Mouse (Mus musculus) stomach, embryonic 15.5 days (tissue): Measurements from ENCODE around the gene Gzmb. TPM values are rescaled to one million over a fixed set of nuclear protein-coding genes. Genes with fewer than 3 reads are reported as not detected.
"Not testable (repeated sequence)": the region's sequence is repeated elsewhere in the genome, so short reads cannot be mapped to it uniquely, and the experiment has no call there.

ENCODE experiments used
- ATAC-seq: fragments of 200-750 bp; cut with Nextera tagmentation; 2 replicates; pipeline ENCODE4 v1.8.0; 2017; ENCODE audit warnings: low read depth, moderate number of reproducible peaks, moderate TSS enrichment; ENCODE audit not compliant: insufficient read depth, low FRiP score
- H3K27ac ChIP-seq: fragments of 300-500 bp; sonication (generic); 2 replicates; pipeline ENCODE4 v1.5.1; 2015; ENCODE audit warnings: mild to moderate bottlenecking, inconsistent platforms
- H3K27me3 ChIP-seq: fragments of 300-500 bp; sonication (generic); replicated peaks from 2 replicates; pipeline ENCODE4 v1.6.1; 2015; ENCODE audit warnings: inconsistent platforms
- H3K36me3 ChIP-seq: fragments of 300-500 bp; sonication (generic); 2 replicates; pipeline ENCODE4 v1.6.1; 2015; ENCODE audit warnings: inconsistent platforms
- H3K4me1 ChIP-seq: fragments of 300-500 bp; sonication (generic); 2 replicates; pipeline ENCODE4 v1.6.1; 2015; ENCODE audit warnings: inconsistent platforms
- H3K4me2 ChIP-seq: fragments of 300-500 bp; sonication (generic); 2 replicates; pipeline ENCODE4 v1.6.1; 2015; ENCODE audit warnings: mild to moderate bottlenecking, inconsistent platforms
- H3K4me3 ChIP-seq: fragments of 300-500 bp; sonication (generic); replicated peaks from 2 replicates; pipeline ENCODE4 v1.5.1; 2015; ENCODE audit warnings: inconsistent platforms
- H3K9ac ChIP-seq: fragments of 300-500 bp; sonication (generic); 2 replicates; pipeline ENCODE4 v1.6.1; 2015; ENCODE audit warnings: inconsistent platforms
- H3K9me3 ChIP-seq: fragments of 300-500 bp; sonication (generic); 2 replicates; pipeline ENCODE4 v1.6.1; 2016; ENCODE audit warnings: inconsistent platforms
- WGBS: fragments of 180-500 bp; shearing (Covaris S2); methylation state at CpG from one replicate; pipeline ENCODE4 v1.1.7; 2015; 5-methylcytosine and 5-hydroxymethylcytosine counted together
- polyA plus RNA-seq: library from polyadenylated mRNA; unstranded; fragments of >200 nt; fragmentation: Nextera tagmentation; extraction: Ambion mirVana; gene quantifications from 2 replicates; pipeline ENCODE4 v1.2.1, GENCODE M21; 2015

The Gzmb gene
- 1.0 and 1.7 TPM in 2 replicates for polyA plus RNA-seq

DNA sequence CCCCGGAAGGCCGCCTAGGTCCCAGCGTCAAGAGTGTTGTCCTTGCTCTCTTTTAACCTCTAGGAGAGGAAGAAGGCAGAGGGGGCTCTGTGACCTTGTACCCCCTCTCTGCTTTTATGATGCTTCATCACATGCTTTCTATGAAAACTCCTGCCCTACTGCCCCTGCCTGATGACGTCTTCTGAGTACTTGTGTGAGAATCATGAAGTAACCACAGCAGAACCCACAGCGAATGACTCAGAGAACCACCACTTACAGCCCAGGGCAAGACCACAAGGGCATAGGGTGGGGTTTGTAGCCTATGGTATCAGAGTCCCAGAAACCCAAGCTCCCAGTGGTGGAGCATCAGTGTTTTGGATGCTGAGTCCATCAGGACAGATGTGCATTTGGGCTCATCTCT, at the start of gene Gzmb:
TSS of gene Gzmb (minus strand) at position 108 of the 400 bp plus-strand sequence.
- Histone ChIP-seq H3K4me3 (no peak within 1 kb of the TSS), H3K27me3 (no peaks in the 10 kb centered on the region), H3K4me1 (no peaks in the 10 kb centered on the region), H3K27ac (no peak within 1 kb of the TSS), H3K4me2 (no peak within 1 kb of the TSS), H3K9ac (no peak within 1 kb of the TSS), H3K9me3 (no peaks in the 10 kb centered on the region), H3K36me3 (no peaks in the 10 kb centered on the region)
- WGBS: 85% methylated on average over 5 of the region's 5 CpGs
- ATAC-seq: no peak

DNA sequence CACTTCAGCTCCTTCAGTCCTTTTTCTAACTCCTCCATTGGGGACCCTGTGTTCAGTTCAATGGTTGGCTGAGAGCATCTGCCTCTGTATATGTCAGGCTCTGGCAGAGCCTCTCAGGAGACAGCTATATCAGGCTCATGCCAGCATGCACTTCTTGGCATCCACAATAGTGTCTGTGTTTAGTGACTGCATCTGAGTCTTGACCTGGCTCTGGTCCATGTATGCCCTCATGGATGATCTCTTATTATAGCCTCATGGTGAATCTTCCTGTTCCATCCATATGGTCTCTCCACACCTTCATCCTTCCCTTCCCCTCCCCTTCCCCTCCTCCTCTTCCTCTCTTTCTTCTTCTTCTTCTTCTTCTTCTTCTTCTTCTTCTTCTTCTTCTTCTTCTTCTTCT, 49.7 kb upstream of the Gzmb start:
- H3K27me3 ChIP-seq, H3K9me3 ChIP-seq, H3K9ac ChIP-seq, ATAC-seq, H3K4me2 ChIP-seq, H3K4me1 ChIP-seq, H3K27ac ChIP-seq, H3K36me3 ChIP-seq, H3K4me3 ChIP-seq: not testable (repeated sequence)

DNA sequence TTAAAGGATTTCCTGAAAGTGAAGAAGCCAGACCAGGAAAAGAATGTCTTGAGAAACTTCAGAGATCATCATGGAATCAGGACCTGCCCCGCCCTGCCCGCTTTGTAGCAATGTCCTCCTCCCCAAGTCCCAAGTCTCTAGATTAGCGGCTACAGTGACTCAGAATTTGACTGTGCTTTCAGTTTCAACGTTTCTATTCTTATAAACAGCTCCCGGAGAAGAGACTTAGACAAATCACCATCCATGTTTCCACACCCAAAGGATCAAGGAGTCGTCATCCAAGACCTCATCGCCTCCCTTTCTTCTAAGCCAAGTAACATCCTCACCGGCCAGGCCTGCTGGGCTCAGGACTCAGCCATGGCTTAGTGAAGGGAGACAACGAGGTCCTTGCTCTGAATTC, 48.2 kb upstream of the Gzmb start:
- H3K27ac ChIP-seq: no peak overlapping the region
- H3K9me3 ChIP-seq: no peaks in the 10 kb centered on the region
- 79% methylated on average over 9 of the region's 9 CpGs for WGBS
- no peaks in the 10 kb centered on the region for H3K4me1 ChIP-seq
- H3K4me3 ChIP-seq: no peak overlapping the region
- no peaks in the 10 kb centered on the region for H3K36me3 ChIP-seq
- no peak overlapping the region for H3K4me2 ChIP-seq
- no peak for ATAC-seq
- H3K9ac ChIP-seq: no peak overlapping the region
- no peaks in the 10 kb centered on the region; the same call in 1 of the 2 replicates for H3K27me3 ChIP-seq

DNA sequence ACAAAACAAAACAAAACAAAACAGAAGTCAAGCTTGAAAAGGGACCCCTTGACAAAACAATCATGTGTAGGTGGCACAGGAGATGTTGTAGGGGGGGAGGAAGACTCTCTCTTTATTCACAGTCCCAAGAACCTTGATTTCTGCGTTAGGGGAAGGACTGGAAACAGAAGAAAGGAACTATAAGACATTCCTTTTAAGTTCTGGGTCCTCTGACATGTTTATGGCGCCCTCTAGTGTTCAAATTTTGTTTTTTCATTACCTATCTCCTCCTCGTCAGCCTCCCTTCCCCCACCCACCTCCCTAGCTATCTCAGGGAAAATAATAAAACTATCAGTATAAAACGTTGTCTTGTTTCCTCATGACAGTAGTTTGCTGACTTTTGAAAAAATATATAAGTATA, 42.1 kb upstream of the Gzmb start:
- Histone ChIP-seq H3K27me3 (no peaks in the 10 kb centered on the region; the same call in 1 of the 2 replicates), H3K4me2 (no peak overlapping the region), H3K27ac (no peak overlapping the region), H3K9ac (no peak overlapping the region), H3K4me1 (no peaks in the 10 kb centered on the region), H3K4me3 (no peak overlapping the region), H3K9me3 (no peaks in the 10 kb centered on the region), H3K36me3 (no peaks in the 10 kb centered on the region)
- 0% methylated on average over 4 of the region's 4 CpGs for WGBS
- ATAC-seq: no peak

DNA sequence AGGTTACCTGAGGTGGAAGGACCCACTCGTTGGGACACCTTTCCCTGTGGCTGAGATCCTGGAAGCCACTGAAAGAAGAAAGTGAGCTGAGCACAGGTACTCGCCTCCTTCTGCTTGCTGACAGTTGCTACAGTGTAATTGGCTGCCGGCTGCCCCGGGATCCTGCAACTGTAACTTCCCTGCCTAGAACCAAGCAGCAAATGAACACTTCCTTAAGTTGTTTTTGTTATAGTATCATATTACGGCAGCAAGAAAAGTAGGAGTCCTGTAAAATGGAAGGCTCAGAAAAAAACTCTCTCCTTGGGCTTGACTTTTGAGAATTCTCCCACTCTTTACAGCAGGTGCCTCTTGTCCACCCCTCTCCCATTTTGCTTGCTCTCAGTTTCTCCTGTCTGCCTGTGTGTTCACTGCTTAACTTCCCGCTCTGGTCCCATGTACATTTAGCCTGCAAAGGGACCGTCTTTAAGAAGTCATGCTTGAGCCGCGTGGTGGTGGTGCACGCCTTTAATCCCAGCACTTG, 41.5 kb upstream of the Gzmb start:
- Histone ChIP-seq H3K9me3 (no peaks in the 10 kb centered on the region), H3K4me1 (no peaks in the 10 kb centered on the region), H3K27me3 (no peaks in the 10 kb centered on the region; the same call in 1 of the 2 replicates), H3K4me3 (no peak overlapping the region), H3K4me2 (peak overlapping the region; percentile 16; the same call in 1 of the 2 replicates), H3K9ac (no peak overlapping the region), H3K27ac (no peak overlapping the region), H3K36me3 (no peaks in the 10 kb centered on the region)
- ATAC-seq: no peak
- WGBS: 42% methylated on average over 10 of the region's 10 CpGs

DNA sequence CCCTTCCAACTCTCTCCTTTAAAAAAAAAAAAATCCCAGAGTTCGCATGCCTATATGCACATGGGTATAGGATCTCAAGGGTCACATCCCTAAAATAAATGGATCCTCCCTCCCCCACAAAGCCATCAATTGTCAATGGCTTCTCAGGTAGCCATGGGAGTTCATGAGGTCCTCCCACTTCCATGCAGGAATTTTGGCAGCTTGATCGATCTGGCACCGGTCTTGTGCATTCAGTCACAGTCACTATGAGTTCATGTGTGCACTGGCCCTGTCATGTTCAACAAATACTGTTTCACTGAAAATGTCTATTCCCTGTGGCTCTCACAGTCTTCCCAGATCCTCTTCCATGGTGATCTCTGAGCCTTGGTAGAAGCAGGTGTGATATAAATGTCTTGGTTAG, 40.0 kb upstream of the Gzmb start:
- Histone ChIP-seq H3K4me3 (no peak overlapping the region), H3K9me3 (no peaks in the 10 kb centered on the region), H3K4me2 (no peak overlapping the region), H3K9ac (no peak overlapping the region), H3K36me3 (no peaks in the 10 kb centered on the region), H3K27me3 (no peaks in the 10 kb centered on the region; the same call in 1 of the 2 replicates), H3K27ac (no peak overlapping the region), H3K4me1 (no peaks in the 10 kb centered on the region)
- no peak for ATAC-seq
- WGBS: 87% methylated on average over 3 of the region's 3 CpGs

DNA sequence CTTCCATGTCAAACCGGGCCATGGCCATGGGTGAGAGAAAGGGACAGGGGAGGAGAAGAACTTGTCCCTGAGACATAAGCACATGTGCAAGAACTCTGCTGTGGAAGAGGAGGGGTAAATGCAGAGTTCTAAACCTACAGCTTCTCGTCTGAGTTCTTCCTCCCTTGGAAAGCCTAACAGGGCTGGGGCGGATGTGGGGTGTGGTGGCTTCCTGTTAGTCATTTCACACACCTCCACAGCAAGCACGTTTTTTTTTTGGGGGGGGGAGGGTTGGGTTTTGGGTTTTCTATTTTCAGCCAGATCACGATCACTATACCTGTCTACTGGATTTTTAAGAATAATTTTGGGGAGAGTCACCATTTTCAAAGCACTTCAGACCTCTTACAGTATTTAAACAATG, 34.7 kb upstream of the Gzmb start:
- Histone ChIP-seq H3K4me1 (no peaks in the 10 kb centered on the region), H3K9ac (no peak overlapping the region), H3K36me3 (no peaks in the 10 kb centered on the region), H3K27ac (no peak overlapping the region), H3K9me3 (no peaks in the 10 kb centered on the region), H3K27me3 (no peaks in the 10 kb centered on the region), H3K4me2 (no peak overlapping the region), H3K4me3 (no peak overlapping the region)
- 57% methylated on average over 5 of the region's 5 CpGs for WGBS
- no peak for ATAC-seq

DNA sequence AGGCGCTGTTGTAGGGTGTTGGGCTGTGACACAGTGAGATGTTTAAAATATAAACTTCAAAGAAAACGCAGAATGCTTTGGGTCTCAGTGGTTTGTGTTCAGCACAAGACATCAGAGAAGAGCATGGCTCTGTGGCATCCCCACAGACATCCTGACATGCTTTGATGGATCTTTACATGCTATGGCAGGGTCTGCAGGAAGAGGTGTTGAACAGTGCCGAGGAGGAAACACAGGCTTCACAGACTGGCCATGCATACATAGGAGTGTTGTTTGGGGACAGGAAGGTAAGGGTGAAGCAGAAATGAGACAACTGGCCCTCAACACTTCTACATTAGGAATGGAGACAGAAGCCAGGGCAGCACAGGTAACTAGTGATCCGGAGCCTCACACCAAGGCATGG, 34.0 kb upstream of the Gzmb start:
- Histone ChIP-seq H3K9me3 (no peaks in the 10 kb centered on the region), H3K36me3 (no peaks in the 10 kb centered on the region), H3K4me3 (no peak overlapping the region), H3K27me3 (no peaks in the 10 kb centered on the region), H3K4me2 (no peak overlapping the region), H3K4me1 (no peaks in the 10 kb centered on the region), H3K27ac (no peak overlapping the region), H3K9ac (no peak overlapping the region)
- whole genome bisulfite sequencing: 64% methylated on average over 4 of the region's 4 CpGs
- ATAC-seq: no peak

DNA sequence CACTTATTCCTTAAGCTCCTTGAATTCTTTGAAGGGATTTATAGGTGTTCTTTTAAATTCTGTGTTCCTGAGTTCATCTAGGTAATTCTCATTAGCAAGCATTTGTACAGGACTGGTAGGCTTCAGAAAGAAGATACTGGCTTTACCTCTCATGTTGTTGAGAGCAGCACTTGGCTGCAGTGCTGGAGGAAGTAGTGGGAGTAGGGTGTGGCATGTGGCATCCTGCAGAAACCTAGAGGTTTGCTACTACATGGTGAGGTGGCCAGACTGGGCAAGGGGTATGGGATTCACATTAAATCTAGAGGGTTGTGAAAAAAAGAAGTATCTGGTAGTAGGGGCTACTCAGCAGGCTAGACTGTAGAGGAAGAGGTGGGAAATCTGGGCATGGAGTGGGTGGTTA, 31.1 kb upstream of the Gzmb start:
- Histone ChIP-seq H3K4me1 (no peaks in the 10 kb centered on the region), H3K27me3 (no peaks in the 10 kb centered on the region), H3K9me3 (no peaks in the 10 kb centered on the region), H3K4me3 (no peak overlapping the region), H3K27ac (no peak overlapping the region), H3K4me2 (no peak overlapping the region), H3K36me3 (no peaks in the 10 kb centered on the region), H3K9ac (no peak overlapping the region)
- ATAC-seq: no peak

DNA sequence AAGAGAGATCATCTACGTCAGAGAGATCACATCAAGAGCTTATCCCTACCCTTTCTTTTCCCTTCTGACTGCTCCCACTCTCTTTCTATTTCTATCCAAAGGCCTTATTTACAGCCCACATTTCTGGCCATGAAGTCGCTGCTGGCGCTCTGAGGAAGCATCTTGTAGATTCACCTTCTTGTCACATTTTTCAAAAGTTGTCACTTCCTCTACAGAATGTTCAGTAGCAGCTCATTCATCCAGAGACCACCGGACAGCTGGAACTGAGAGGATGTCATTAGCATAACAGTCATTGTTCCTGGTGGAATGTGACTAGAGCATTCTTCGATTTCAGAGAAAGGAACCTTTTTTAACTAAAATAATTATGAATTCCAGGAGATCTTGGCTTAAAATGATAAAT, 26.6 kb upstream of the Gzmb start:
- Histone ChIP-seq H3K27me3 (no peaks in the 10 kb centered on the region), H3K4me1 (no peaks in the 10 kb centered on the region), H3K27ac (no peak overlapping the region), H3K4me3 (no peak overlapping the region), H3K4me2 (no peak overlapping the region), H3K9ac (no peak overlapping the region), H3K9me3 (no peaks in the 10 kb centered on the region), H3K36me3 (no peaks in the 10 kb centered on the region)
- 54% methylated on average over 5 of the region's 5 CpGs for WGBS
- no peak for ATAC-seq

DNA sequence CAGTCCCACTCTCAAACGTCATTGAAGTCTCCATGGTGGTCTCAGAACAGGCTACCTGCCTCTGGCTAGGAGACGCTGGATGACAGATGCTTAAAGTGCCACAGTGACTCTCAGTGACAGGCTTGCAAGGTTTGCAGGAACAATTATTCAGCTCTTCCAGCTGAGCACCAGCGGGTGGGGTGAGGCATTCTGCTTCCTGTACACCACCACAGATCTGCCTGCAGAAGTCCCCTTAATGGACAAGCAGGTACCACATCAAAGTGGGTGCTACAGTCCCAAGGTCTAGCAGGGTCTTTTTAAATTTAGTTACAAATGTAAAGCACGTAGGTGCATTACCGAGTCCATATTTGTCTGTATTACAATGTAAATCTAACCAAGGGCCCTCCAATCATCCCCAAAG, 25.7 kb upstream of the Gzmb start:
- no peak overlapping the region for H3K4me2 ChIP-seq
- no peak for ATAC-seq
- no peak overlapping the region for H3K9ac ChIP-seq
- H3K27me3 ChIP-seq: no peaks in the 10 kb centered on the region
- H3K27ac ChIP-seq: no peak overlapping the region
- no peak overlapping the region for H3K4me3 ChIP-seq
- H3K9me3 ChIP-seq: no peaks in the 10 kb centered on the region
- H3K4me1 ChIP-seq: no peaks in the 10 kb centered on the region
- H3K36me3 ChIP-seq: no peaks in the 10 kb centered on the region
- WGBS: 66% methylated on average over 5 of the region's 5 CpGs

DNA sequence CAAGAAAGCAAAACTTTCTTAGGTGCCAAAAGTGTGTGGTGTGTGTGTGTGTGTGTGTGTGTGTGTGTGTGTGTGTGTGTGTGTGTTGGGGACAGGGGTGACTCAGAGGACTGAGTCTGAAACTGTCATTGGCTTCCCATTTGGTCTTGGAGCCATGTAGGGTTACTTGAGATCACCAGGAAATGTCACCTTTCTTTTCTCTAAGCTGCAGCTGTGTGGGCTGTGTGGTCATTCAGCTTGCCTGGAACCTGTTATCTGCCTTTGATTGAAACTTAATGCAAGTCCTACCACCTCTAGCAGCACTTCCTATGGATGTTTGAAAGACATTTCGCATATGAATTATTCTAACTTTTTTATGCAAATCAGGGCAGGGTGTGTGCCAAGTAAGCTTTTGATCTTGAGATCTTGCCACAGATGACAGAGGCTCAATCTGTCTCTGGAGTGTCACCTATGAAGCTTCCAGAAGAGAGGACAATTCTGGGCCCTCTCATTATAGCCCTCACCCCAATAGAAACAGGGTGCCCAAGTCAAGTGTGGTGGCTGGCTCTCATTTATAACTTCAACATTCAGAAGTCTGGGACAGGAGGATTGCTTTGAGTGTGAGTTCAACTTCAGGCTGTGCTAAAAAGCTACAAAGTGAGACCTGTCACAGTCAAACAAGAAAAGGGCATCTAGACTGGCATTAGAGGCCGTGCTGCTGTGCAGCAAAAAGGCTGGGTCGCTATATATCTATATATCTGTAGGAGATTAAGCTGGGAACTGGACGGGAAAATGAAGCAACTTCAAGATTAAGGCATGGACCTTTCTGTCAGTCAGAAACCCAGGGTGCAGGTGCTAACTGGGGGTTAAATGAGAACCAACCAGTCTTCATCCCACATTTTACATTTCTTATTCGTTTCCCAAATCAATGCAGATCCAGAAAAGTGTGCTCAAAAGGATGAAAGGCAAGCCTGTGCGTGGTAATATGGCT, 22.6 kb upstream of the Gzmb start:
- H3K4me3 ChIP-seq: no peak overlapping the region
- H3K27me3 ChIP-seq: no peaks in the 10 kb centered on the region
- no peak overlapping the region for H3K27ac ChIP-seq
- 82% methylated on average over 6 of the region's 6 CpGs for WGBS
- H3K9ac ChIP-seq: no peak overlapping the region
- no peak overlapping the region for H3K4me2 ChIP-seq
- no peak for ATAC-seq
- no peaks in the 10 kb centered on the region for H3K4me1 ChIP-seq
- H3K9me3 ChIP-seq: no peaks in the 10 kb centered on the region
- H3K36me3 ChIP-seq: no peaks in the 10 kb centered on the region
